Mouse (Mus musculus) ovary, adult 10 weeks (tissue): ENCODE measurements around the gene Stac2. TPM values are rescaled to one million over a fixed set of nuclear protein-coding genes. Genes with fewer than 3 reads are reported as not detected.

Experiments used
- polyA plus RNA-seq: library from polyadenylated mRNA; stranded (reverse); fragments of 350-450 nt; fragmentation: Illumina TruSeq; extraction: RNeasy Lipid Tissue Mini Kit (QIAGEN cat#74804); gene quantifications from one replicate; pipeline ENCODE4 v1.2.3, GENCODE M21; 2014

The Stac2 gene
- not detected for polyA plus RNA-seq

DNA sequence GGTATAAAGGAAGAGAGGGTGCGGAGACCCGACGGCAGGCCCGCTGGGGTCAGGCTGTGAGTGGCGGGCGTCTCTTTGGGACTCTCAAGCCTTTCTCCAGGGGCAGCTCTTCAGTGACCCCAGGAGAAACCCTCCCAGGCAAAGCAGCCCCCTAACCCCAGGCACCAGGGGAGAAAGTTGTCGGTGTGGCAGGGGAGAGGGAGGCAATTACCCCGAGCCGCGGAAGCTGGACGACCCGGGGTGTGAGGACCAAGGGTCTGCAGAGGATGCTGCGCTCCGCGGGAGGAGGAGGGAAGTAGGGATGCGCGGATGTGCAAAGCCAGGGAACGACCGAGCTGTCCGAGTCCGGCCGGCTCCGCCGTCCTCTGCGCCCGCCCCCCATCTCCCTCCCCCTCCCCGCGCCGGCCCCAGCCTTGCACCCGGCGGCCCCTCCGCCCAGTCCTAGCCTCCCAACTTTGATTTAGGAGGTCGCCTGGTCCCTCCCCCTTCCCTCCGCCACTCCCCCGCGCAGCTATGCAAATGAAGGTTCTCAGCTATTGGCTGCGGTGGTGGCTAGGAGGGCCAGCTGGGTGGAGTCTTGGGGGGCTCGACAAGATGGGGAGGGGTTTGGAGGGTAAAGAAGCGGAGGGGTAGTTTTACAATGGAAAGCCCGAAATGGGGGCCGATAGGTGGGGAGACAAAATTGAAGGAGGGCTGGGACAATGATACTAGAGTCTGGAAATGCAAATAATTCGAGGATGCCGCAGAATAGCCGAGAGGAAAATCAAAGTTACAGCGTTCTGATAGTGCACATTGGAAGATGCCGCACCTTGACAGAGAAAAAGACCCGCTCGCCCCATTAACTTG, at the start of gene Stac2:
Stac2 (minus strand) TSS at position 474 of the 846 bp plus-strand sequence.

DNA sequence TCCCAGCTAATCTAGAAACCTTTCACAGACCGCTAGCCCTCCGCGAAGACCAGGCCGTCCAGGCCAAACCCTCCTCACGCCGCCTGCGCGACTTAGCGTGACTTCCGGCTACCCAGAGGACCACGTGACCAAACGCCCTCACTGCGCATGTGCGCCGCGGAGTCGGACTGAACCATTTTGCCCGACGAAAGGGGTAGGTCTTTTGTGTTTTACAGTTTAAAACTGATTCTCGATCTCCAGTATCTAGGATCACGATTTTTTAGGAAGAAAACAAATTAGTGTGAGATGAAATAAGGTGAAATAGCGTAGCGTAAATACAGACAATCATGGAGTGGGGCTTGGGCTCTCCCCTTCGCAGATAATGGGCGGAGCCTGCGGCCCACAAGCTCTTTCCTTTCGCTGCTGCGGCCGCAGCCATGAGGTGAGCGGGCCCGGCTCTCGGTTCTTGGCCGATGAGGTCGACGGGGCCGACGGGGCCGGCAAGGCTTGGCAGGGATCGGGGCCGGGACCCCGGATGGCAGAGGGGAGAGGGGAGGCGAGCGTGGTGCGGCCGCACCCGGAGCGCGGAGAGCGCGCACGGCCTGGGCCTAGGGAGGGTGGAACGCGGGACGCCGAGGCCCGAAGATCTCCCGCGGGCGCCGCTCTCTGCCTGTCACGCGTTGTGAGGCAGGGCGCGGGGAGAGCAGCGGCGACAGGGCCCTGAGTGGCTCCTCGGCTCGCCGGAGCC, 26.5 kb downstream of the Stac2 start, which contains the start of gene Rpl19:
Rpl19 (plus strand) TSS at position 141 of the 727 bp plus-strand sequence.

DNA sequence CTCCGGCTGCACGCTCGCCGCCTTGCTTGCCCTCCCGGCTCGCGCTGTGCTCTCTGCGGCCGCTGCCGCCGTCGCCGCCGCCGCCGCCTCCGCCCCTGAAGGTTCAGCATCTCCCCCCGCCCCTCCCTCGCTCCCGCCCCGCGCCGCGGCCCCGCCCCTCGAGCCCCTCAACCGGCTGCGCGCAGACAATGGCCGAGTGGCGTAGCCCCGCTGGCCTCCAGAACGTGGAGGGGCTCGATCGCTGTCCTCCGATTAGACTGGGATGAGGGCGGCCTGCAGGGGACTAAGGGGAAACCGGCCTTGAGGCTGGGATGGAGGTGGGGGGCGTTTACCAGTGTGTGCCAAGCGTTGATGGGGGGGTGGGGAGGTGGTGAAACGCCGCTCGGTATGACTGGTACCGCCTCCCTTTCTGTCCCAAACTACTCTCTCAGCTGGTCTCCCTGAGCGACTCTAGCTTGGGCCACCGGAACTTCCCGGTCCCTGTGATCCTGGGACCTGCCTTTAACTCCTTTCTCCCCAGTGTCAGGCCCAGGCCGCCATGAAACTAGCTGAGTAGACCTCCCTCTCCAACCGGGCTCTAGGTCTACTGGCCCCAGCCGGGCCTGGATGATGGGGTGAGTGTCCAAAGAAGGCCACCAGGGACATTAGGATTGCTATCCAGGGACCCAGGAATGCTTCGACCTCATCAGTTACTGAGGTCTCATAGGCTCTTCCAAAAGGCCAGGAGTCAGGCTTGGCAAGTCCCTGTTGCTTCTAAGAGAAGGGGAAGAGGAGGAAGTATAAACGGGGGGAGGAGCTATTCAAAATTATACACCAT, 30.5 kb downstream of the Stac2 start, which contains the start of gene Cacnb1:
Cacnb1 (minus strand) TSS at position 480 of the 817 bp plus-strand sequence.

DNA sequence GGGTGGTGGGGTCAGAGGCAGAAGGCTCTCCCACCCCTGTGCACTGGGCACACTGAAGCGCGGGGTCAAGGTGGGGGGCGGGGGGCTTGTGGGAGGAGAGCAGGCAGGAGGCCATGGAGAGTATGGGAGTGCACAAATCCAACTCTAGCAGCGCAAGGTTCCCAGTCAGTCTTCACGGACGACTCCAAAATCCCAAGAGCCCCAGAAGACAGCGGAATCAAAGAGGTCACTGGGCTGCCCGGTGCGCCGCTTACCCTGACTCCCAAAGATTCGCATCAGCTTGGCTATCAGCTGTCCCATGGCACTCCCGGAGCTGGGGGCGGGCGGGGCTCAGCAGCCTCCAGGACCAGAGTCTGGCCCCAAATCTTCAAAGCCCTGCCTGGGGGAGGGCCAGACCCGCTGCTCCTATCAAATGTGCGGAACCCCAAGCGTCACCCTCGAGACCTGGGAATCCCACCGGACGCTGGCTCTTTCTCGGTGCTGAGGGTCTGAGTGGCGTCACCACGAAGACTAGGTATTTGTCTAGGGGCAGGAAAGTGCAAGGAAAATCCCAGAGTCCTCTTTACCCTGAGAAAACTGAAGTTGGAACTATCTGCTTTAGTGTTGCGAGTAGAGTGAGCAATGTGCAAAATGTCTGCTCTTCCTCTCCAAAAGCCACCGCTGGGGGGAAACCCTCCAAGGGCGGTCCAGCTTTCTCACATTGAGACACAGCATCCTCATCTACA, 57.5 kb downstream of the Stac2 start, which contains the start of gene Arl5c:
Arl5c (minus strand) TSS at position 618 of the 725 bp plus-strand sequence.

Other genes with a start within 250 kb of the Stac2 start
- gene B230217C12Rik, start 212.7 kb downstream of the Stac2 start, polyA plus RNA-seq = 12.8 TPM
- gene Fbxo47, start 169.3 kb downstream of the Stac2 start, polyA plus RNA-seq = 3.1 TPM
- gene Plxdc1, start 67.0 kb downstream of the Stac2 start, polyA plus RNA-seq = 0.20 TPM
- 1.7 TPM for gene Arl5c, start 57.3 kb downstream of the Stac2 start, polyA plus RNA-seq
- gene Cacnb1, start 30.4 kb downstream of the Stac2 start, polyA plus RNA-seq = 0.20 TPM
- gene Rpl19, start 26.8 kb downstream of the Stac2 start, polyA plus RNA-seq = 119 TPM
- 27.7 TPM for gene Fbxl20, start 96.9 kb upstream of the Stac2 start, polyA plus RNA-seq
- 47.4 TPM for gene Med1, start 139.8 kb upstream of the Stac2 start, polyA plus RNA-seq
- gene Cdk12, start 149.6 kb upstream of the Stac2 start, polyA plus RNA-seq = 39.3 TPM